In genomic region chr1:47103321-47103988, GRCm38 (mm10) we compare ENCODE assay signal across 16 mouse cellular contexts.
DNase-seq lines count a peak whose midpoint lies in the region; ATAC-seq and TF ChIP-seq lines count a peak whose summit lies in the region.
"Had no signal": no experiment of that assay in that cellular context is flagged by ENCODE, and none has a peak within 500 bp of the region (broad histone marks: within the 10 kb centered on the region; RNA-seq: fewer than 3 reads in every experiment).

No protein-coding gene starts in this region.

- ATAC-seq in forebrain, embryonic 15.5 days (replicated peaks): peak; percentile 55
- ATAC-seq: hindbrain, embryonic 16.5 days had no signal

- DNase-seq in layer of hippocampus, postnatal 14 days (ENCODE audit: low spot score in 2 of 2): peak; percentile 14 to 37
- DNase-seq in layer of hippocampus, postnatal 36 days: no peak
- DNase-seq in brain, embryonic 14.5 days (ENCODE audit: low read depth): peak; percentile 73
- DNase-seq in left cerebral cortex, postnatal 36 days (ENCODE audit: low spot score in 2 of 2): peak; percentile 35 to 46
- DNase-seq in heart, postnatal 14 days: no peak
- DNase-seq in heart, adult 11 months: no peak
- DNase-seq: adrenal gland, postnatal 36 days; heart, postnatal 10 days; kidney, adult 2 months; thymus, adult 18-20 months had no signal

- 15% methylated on average over 6 of the region's 6 CpGs for WGBS in forebrain, embryonic 15.5 days

- no peak overlapping the region for H3K27ac ChIP-seq in forebrain, embryonic 15.5 days (replicated peaks)
- H3K27ac ChIP-seq: embryonic facial prominence, embryonic 15.5 days; lung, embryonic 15.5 days had no signal

- H3K4me2 ChIP-seq in forebrain, embryonic 15.5 days (replicated peaks): no peak overlapping the region
- H3K4me2 ChIP-seq: embryonic facial prominence, embryonic 15.5 days; lung, embryonic 15.5 days had no signal

- no peak overlapping the region for H3K9ac ChIP-seq in forebrain, embryonic 15.5 days (replicated peaks)
- H3K9ac ChIP-seq: embryonic facial prominence, embryonic 15.5 days; lung, embryonic 15.5 days had no signal

- no peak for TF ChIP-seq POLR2A in brain, embryonic 14.5 days (IDR thresholded peaks at IDR 0.05; ENCODE audit: borderline replicate concordance, extremely low read depth, insufficient read depth, insufficient read length, poor library complexity, severe bottlenecking)

- no peak overlapping the region for H3K4me3 ChIP-seq in forebrain, embryonic 15.5 days
- H3K4me3 ChIP-seq: embryonic facial prominence, embryonic 15.5 days; lung, embryonic 15.5 days; myocyte had no signal

- no peak for TF ChIP-seq CTCF in brain, embryonic 14.5 days (IDR thresholded peaks at IDR 0.05; ENCODE audit: borderline replicate concordance, extremely low read depth, insufficient read depth, insufficient read length)

- H3K27me3 ChIP-seq in forebrain, embryonic 15.5 days: no peaks in the 10 kb centered on the region
- H3K27me3 ChIP-seq: embryonic facial prominence, embryonic 15.5 days; lung, embryonic 15.5 days had no signal

- no peaks in the 10 kb centered on the region for H3K9me3 ChIP-seq in forebrain, embryonic 15.5 days
- H3K9me3 ChIP-seq: embryonic facial prominence, embryonic 15.5 days; G1E; lung, embryonic 15.5 days had no signal

- H3K36me3 ChIP-seq in forebrain, embryonic 15.5 days: no peaks in the 10 kb centered on the region
- H3K36me3 ChIP-seq: embryonic facial prominence, embryonic 15.5 days; G1E; lung, embryonic 15.5 days had no signal

- H3K4me1 ChIP-seq in forebrain, embryonic 15.5 days: peaks cover 17% of the 10 kb centered on the region
- H3K4me1 ChIP-seq: embryonic facial prominence, embryonic 15.5 days; lung, embryonic 15.5 days had no signal

- intact Hi-C loops in left cerebral cortex, postnatal 36 days (cut with DNase I): loop anchor here (5.0 to 10.0 kb wide), 2 partner anchors 94 to 119 kb away; no protein-coding TSS in a partner anchor
- intact Hi-C loops in heart, postnatal 14 days (cut with DNase I): no loop called here

Comparison
In these comparisons a context has a peak if more than half of its experiments do, and no peak if none do; other contexts are left out.
1. DNase-seq: peak in layer of hippocampus, postnatal 14 days (2 of 2), brain, embryonic 14.5 days (single experiment) and left cerebral cortex, postnatal 36 days (2 of 2); none in layer of hippocampus, postnatal 36 days (0 of 2), heart, postnatal 14 days (0 of 2) and heart, adult 11 months (single experiment).